Mouse (Mus musculus): ENCODE measurements around the gene C530025M09Rik.

C530025M09Rik gene

DNA sequence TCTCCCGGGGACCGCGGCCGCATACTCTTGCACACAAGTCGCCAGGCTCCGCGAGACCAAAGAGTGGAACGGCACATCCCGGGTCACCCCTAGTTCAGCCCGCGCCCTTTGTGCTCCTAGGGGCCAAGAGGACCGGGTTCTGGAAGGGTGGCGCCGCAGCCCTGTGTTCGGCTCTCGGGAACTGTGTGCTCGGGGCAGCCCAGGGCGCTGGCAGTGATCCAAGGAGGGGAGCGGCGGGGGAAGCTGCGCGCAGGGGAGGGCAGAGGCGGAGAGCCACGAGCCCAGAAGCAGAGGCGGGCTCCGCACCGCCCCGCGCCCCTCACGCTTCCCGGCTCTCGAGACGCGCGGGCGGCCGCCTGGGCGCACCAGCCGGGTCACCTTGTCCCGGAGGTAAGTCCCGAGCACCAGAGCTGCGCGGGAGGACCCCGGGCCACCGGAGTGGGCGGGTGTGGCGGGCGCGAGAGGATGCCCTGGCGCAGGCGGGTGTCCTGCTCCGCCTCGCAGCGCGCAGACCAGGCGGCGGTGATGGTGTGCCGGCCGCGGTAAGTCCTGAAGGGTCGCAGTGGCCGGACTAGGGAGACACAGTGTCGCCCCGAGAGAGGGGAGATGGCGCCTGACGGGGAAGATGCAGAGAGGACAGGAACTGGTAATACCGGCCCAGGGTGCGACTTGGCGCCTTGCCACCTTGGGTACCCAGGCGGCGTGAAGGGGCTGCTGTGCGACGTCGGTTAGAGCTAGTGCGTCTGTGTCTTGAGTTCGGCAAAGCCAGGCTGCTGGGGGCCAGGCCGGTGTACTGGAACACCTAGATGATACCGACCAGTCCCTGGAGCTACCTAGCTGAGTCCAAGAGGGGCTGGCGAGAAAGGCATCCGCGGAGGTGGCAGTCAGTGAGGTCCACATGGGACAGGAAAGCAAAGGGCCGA is at the start of gene C530025M09Rik:
Gene C530025M09Rik, minus strand, starts transcription at position 678 of the 923 bp plus-strand sequence.
- ATAC-seq (ENCODE audit: low TSS enrichment): peak; percentile 26

DNA sequence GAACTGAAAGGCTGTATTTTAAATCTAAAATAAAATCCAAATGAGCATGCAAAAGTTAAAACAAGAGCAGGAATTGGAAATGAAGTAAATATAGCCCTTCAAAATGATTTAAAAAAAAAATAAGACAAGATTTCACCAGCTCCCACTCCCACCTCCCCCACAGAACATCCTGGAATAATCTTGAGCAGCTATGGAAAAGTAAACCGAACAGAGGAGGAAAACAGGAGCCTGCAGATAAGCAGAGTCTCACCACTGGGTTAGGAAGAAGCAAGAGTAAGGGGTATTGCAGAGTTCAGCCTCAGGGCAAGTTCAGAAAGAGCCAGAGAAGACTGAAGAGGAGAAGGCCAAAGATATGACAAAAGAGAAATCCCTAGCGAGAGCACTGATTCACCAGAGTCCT is 46.9 kb upstream of the C530025M09Rik start:
- peak; percentile 48 for ATAC-seq (ENCODE audit: low TSS enrichment)

DNA sequence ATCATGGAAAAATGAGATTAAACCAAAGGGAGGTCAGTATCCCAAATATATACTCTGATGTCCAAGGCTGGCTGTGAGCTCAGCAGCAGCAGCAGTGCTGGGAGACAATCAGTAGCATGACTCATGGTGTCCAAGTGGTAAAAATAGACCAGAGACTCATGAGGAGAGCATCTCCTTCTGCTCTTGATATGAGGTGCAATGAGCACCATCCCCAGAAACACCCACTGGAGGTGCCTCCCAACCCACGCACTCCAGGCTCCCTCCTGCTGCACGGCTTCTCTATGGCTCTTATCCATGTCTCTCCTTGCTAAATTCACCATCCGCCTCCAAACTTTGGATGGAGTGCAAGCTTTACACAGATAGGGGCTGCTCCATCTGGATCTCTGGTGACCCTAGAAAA is 42.3 kb upstream of the C530025M09Rik start:
- ATAC-seq (ENCODE audit: low TSS enrichment): peak; percentile 84

DNA sequence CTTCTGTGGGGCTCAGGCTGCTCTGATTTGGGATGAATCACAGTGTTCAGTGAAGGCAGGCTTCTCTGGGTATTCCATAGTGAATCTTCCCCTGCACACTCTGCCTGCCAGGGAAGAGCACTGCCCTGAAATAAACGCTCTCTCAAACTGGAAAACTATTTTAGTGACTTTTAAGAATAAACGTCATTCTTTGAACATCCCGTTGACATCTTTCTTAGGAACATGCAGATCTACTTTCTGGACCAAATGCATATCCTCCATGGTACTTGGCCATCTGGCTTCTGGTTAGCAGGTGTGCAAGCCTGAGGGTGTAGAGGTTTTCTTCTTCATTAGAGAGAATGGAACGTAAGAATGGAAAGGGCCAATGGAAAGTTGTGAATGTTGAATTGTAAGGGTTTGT is 41.5 kb upstream of the C530025M09Rik start:
- ATAC-seq (ENCODE audit: low TSS enrichment): peak; percentile 82

DNA sequence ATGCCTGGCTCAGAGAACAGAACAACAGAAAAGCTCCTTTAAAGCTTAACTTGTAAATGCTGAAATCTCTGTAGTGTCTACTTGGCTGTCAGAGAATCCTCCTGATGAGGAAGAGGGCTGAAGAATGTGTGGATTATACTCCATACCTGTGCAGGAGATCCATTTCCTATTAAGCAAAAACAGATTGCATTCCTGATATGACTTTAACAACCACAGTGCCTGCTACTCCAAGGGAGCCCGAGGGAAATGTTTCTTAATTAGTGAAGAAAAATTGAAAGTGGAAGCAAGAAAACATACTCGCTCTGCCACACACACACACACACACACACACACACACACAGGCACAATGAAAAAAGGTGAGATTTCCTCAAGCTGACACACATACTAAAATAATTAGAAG is 39.5 kb upstream of the C530025M09Rik start:
- no peak for ATAC-seq (ENCODE audit: low TSS enrichment)

DNA sequence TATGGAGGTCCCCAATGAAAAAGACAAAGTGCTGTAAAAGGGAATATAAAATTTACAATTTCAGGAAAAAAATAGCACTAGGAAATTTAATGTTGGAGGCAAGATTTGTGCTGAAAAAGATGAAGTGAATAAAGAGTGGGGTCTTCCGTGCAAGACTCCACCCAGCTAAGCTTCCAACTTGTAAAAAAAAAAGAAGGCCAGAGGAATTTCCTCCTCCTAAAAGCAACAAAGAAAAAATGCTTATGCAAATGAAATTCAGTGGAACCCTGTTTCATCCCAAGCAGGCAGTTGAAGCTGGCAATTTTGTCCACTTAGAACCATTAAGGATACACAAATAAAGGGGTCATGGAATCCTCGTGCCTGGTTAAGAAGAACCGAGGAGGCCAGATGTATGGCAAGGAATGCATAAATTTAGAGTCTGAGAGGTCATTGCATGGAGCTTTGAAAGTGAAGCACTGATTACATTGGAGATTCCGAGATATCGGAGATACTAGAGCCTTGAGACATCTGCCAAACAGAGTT is 35.0 kb upstream of the C530025M09Rik start:
- ATAC-seq (ENCODE audit: low TSS enrichment): no peak

DNA sequence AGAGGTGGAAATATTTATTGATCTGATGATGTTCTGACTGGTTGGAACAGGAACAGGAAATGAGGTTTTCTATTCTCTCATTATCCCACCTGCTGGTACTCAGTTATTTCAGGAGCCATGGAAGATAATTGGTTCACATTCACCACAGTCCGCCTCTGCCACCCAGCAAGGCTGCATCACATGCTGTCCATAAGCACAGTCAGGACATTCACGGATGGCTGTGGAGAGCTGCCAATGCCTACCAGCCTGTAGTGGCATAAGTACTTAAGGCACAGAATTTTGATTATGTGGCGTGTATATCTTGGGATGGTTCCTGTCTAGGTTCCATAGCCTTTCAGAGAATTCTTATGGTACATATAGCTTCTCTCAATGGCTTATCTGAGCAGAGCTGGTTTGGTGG is 30.0 kb upstream of the C530025M09Rik start:
- ATAC-seq (ENCODE audit: low TSS enrichment): peak; percentile 96

DNA sequence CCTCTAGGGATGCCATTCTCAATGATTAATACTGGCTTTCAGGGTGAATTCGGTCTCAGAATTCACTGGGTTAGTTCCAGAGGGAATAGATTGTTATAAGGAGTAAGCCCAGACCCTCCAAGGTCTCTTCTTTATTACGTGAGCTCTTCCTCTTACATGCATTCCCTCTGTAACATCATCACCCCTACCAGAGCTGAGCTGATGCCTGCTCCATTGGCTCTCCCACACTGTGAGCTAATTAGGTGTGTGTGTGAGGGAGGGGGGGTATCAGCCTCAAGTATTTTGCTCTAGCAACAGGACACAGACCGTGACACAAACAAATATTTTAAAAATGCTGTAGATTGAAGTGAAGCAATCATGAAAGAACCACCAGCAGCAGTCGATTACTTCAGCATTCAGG is 17.8 kb upstream of the C530025M09Rik start:
- no peak for ATAC-seq (ENCODE audit: low TSS enrichment)

DNA sequence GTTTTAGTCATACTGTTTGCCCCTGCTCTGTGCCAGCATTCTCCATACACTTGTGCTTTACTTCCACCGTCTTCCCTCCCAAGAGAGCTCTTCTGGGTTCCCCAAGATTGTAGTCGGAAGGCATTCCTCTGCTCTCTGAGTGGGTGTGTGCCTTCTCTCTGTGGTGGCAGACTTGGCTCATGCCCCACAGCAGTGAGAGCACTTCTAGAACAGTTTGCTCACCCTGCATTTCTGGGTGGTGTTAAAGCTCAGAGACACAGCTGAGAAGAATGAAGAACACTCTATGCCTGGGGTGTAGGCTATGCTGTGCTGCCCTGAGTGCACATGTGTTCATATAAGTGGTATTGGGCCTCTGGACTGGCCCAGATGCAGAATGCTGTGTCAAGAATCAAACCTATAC is 13.6 kb upstream of the C530025M09Rik start:
- ATAC-seq (ENCODE audit: low TSS enrichment): peak; percentile 99

DNA sequence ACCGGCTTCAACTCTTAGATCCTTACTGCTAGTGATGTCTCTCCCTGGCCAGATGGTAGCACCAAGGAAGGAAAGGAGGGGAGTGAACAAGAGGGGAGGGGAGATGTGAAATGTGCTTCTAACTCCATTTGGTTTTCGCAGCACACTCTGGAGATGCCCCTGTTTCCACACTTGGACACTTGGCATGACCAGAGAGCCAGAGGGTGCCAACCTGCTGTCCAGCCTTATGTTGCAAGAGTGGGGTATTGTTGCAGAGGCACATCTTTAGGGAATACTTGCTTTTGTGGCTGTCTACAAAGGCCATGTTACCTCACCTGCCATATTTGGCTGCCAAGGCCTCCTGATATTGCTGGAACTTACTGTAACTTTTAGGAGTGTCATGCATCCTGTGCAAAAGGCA is 8.7 kb upstream of the C530025M09Rik start:
- ATAC-seq (ENCODE audit: low TSS enrichment): no peak

DNA sequence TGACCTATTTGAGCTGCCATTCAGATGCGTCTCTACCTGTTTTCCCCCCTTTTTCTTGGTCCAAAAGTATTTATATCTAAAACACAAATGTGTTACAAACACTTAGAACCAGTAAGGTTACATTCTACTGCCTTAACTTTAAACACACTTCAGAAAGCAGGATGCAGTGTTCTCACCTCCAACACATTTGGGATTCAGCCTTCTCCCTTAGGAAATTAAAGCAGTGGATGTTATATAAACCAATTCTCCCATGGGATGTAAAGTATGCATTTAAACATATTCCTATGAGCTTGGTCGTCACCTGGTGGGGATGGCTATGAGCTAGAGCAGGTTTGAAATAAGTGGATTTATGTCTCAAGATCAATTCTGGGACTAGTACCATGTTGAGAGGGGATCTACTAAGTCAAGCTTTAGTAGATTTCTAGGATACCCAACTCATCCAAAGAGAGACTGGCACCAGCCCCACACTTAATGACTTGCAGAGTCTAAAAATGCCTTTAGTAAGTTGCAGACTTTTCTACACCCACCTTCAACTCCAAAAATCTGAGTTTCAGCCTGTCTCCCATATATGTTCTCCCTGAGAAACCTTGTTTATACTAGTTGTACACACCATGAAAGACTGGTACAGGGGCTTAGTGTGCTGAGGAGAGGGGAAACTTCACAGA is 5.6 kb upstream of the C530025M09Rik start:
- ATAC-seq (ENCODE audit: low TSS enrichment): peak; percentile 74

DNA sequence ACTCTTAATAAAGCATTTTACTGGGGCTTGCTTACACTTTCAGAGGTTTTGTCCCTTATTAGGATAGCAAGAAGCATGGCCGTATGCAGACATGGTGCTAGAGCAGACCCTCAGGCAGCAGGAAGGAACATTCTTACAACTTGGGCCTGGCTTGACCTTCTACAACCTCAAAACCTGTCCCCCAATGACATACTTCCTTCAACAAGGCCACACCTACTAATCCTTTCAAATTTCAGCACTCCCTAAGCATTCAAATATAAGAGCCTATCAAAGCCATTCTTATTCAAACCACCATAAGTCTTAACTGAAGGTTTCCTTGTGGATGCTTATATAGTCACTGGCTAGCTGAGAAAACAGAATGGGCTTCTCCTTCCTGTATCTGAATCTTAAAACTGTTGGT is 4.1 kb upstream of the C530025M09Rik start:
- ATAC-seq (ENCODE audit: low TSS enrichment): no peak

DNA sequence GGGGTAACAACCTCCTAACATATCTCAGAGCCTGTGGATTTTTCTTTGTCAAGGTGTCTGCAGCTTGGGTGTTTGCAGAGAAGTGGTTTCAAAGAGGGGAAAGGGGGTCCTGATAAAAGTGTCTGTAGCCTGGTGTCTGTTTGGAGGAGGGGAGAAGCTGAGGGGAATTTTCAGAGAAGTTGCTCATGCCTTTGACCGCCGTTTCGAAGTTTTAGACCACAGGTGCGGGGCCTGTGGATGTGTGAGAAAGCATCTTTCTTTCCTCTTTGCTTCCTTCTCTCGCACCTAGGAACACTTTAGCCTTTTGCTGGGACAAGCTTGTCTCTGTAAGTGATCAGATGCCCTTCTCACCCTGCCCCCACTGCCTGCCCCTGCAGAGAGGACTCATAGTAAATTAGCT is 1.3 kb upstream of the C530025M09Rik start:
- ATAC-seq (ENCODE audit: low TSS enrichment): no peak

DNA sequence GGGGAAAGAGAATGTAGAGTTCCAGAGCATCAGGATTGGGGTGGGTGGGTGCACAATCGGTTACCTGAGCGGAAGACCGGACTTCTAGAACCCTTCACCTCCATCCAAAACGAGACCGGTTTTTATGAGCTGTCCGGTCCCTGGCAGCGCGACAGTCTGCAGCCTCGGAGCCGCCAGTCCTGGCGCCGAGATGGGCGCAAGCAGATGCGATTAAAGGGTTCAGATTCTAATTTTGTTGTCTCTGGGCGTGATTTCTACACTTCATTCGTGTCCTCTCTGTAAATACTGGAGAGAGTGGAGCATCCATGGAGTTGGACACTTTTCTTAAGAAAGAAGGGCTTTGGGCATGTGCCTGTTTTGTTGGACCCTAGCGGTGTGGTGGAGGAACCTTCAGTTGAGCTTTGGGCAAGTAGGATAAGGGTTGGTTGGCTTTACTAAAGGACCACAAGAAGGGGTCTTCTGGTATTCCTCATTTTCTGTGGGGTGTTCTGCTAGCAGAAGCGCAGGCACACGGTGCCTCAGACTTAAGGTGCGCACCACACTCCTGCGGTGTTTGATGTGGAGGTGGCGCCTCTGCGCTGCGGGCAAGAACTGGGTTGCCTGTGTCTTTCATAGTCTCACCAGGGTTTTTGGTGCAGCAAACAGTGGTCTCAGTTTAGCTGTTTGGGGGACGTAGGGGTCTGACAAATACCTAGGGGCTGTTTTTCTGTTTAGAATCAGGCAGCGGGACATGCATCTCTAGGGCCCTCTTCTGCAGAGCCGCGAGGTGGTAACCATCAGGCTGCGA is 639 bp upstream of the C530025M09Rik start:
- peak; percentile 42 for ATAC-seq (ENCODE audit: low TSS enrichment)

DNA sequence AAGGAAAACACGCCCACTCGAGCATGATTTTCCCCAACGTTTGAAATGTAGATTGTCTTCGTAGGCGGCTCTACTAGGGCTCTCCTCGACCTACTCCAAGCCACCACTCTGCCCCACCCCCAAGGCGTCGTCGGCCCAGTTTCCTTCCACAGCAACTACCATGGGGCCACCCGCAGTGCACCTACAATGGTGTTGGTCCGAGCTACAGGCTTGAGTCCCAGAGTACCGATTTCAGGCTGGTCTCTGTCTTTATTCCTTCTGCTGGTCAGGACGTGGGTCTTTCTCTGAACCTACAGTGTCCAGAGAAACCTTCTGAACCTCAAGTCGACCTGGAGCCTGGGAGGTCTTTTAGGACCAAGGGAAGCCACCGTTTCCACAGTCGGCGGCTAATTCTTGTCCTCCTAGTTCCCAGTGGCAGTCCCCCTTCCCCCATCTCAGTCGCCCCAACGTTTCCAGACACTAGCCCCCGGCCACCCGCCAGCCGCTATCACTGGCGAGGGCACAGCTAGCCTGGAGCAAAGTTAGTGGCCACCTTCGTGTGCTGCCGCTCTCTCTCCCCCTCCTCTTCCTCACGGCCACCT is 968 bp downstream of the C530025M09Rik start:
- peak; percentile 22 for ATAC-seq (ENCODE audit: low TSS enrichment)

DNA sequence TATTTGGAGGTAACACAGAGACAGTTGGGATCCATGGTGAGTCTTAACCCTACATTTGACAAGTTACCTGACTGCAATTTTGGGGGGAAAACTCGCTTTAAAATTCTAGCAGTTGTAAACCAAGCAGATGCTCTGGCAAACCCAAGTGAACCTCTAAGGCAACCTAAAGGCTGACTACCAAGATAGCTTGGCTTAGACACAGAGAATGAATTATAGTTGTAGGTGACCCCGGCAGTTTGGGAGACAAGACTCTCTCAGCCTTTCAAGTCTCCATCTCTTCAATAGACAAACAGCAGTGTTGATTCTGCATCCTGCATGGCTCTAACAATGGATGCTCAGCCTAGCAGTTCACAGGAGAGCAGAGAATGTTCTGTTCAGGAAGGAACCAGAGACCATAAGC is 2.1 kb downstream of the C530025M09Rik start, which contains the start of gene Syndig1:
Gene Syndig1, plus strand, starts transcription at position 301 of the 400 bp plus-strand sequence.
- ATAC-seq (ENCODE audit: low TSS enrichment): no peak

DNA sequence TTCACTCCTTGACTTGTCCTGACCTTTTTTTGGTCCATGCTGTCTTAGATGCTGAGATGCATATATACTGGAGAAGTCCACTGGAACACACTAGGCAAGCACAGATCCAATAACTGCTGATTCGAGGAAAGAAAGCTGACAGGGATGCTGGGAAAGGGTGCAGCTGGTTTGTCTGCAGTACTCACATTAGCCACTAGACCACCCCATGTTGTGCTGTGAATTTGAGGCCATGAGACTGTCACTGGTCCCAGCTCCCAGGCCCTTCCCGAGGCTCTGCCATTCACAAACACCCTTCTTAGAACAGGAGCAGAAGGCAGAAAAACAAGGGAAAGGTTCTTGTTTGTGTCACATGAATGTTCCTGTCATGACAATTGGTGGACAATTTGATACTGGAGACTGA is 10.8 kb downstream of the C530025M09Rik start:
- no peak for ATAC-seq (ENCODE audit: low TSS enrichment)

DNA sequence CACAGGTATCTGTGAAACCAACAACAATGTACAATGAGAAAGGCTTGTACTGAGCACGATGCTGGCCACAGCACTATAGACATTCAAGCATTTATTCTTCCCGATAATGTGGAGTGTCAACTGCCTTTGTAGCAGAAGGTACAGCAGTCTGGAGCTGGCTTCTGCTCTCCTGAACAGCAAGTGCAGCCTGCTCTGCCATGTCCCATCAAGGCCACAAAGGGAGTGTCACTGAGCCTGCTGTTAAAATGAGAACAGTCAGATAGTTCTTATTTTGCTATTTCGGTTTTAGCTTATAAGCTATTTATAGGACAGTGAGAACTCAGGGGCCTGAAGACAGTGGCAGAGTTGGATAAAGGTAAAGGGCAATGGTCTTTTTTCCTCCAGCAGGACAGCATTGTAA is 11.3 kb downstream of the C530025M09Rik start:
- ATAC-seq (ENCODE audit: low TSS enrichment): no peak

DNA sequence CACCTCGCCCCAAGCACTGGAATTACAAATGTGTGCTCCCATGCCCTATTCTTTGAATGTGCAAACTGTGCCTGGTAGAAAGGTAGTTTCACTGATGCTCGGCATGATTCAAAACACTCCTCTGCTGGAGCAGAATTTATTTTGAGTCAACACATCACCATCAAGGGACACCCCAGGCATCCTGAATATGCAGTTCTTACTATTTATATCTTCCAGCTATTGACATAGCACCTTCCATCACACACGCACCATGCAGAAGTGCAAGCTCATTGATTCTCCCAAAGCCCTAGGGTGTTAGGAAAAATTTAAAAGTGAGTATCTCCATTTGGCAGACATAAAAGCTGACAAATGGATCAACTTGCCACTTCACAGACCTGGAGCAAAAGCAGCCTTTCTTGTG is 12.6 kb downstream of the C530025M09Rik start:
- ATAC-seq (ENCODE audit: low TSS enrichment): peak; percentile 79

DNA sequence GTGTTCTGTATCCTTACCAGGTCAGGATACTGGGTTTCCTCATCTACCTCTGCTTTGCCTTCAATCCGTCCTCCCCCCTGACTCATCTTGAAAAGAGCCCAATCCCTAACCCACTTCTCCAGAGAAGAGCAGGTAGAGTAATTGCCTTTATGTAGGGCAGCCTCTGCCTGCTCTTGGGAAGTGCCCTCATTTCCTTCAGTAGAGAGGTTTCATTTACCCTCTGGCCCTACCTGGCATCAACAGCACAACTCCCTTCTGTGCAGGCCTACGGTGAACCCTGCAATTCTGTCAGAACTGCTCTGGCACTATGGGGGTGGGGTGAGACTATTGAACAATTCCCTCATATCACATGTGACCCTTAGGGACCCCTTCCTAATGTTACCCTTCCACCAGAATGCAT is 18.1 kb downstream of the C530025M09Rik start:
- no peak for ATAC-seq (ENCODE audit: low TSS enrichment)

DNA sequence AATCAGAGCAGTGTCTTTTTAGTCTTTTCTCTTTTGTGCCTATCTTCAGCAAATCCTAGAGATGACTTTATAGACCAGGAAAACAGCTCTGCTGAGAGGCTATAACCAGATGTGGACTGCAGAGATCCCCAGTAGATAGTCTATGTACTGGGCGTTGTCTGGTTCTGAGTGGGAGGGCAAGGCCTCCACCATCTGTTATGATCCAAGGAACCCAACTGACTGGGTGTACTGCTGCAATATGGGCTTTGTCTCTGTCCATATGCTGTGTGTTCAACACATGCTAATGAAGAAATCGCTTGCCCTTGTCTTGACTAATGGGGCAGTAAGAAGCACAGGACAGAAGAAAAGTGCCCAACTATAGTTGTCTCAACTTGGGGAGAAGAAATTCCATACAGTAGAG is 25.8 kb downstream of the C530025M09Rik start:
- ATAC-seq (ENCODE audit: low TSS enrichment): 0 out of 2 replicates have a peak, but pooled peaks have one; percentile 25
